8 mouse cellular contexts compared by ENCODE assay signal in the genomic region with DNA sequence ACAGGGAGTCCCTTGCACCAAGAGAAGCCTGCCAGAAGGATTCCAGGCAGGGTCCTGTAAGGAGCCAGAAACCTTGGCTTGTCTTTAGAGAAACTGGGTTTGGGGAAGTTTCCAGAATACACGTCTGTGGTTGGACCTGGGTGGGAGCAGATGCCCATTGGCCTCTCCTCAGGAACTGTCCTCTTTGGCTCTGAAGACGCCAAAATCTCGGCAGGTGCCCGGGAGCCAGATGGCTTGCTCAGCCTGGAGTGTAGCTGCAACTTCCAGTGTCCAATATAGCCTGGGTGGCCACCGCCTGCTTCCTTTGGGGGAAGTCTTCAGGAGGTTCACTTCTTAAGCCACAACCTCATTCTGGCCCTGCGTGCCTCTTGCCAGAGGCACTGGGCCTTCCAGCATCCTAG. TPM values are rescaled to one million over a fixed set of nuclear protein-coding genes. Genes with fewer than 3 reads are reported as not detected.
DNase-seq lines count a peak whose midpoint lies in the region; ATAC-seq lines count a peak whose summit lies in the region.

No protein-coding gene starts in this region.

- intact Hi-C loops in left cerebral cortex, postnatal 36 days (cut with DNase I) = no loop called here
- intact Hi-C loops in left cerebral cortex, postnatal 14 days (cut with DNase I) = no loop called here

- 26% methylated on average over 6 of the region's 6 CpGs for WGBS in heart, embryonic 15.5 days
- 10% methylated on average over 6 of the region's 6 CpGs for WGBS in liver, embryonic 13.5 days (ENCODE audit: insufficient replicate concordance)

- DNase-seq in left cerebral cortex, postnatal 36 days (ENCODE audit: low spot score in 2 of 2) = peak; percentile 57 to 60
- no peak for DNase-seq in left cerebral cortex, postnatal 14 days (ENCODE audit: low spot score in 2 of 2)
- DNase-seq in cerebellum, adult 9-11 months = peak; percentile 97
- no peak for DNase-seq in liver, embryonic 13.5 days
- DNase-seq in yolk sac, embryonic 10.5 days (ENCODE audit: low spot score) = no peak
- no peak for DNase-seq in c-Kit-positive CD71-positive TER-119-positive erythroid progenitor cells, embryonic 14.5 days (ENCODE audit: low spot score)
- no peak for DNase-seq in natural killer cell, adult 2 months (ENCODE audit: low spot score in 2 of 2)

- no peak overlapping the region for H3K27ac ChIP-seq in heart, embryonic 15.5 days
- H3K27ac ChIP-seq in liver, embryonic 13.5 days = peak overlapping the region; percentile 10; the same call in 1 of the 2 replicates

- H3K4me2 ChIP-seq in heart, embryonic 15.5 days = peak overlapping the region; percentile 76
- peak overlapping the region; percentile 65; the same call in 1 of the 2 replicates for H3K4me2 ChIP-seq in liver, embryonic 13.5 days

- no peak for ATAC-seq in heart, embryonic 15.5 days (replicated peaks; ENCODE audit: insufficient number of reproducible peaks, insufficient read depth, low FRiP score, low read depth)
- ATAC-seq in liver, embryonic 13.5 days (ENCODE audit: low read depth) = peak; percentile 8; the same call in 1 of the 2 replicates

- H3K4me3 ChIP-seq in heart, embryonic 15.5 days = no peak overlapping the region
- H3K4me3 ChIP-seq in liver, embryonic 13.5 days (replicated peaks) = no peak overlapping the region

- no peaks in the 10 kb centered on the region for H3K9me3 ChIP-seq in heart, embryonic 15.5 days (replicated peaks)
- no peaks in the 10 kb centered on the region for H3K9me3 ChIP-seq in liver, embryonic 13.5 days (replicated peaks)

- peaks cover 21% of the 10 kb centered on the region for H3K36me3 ChIP-seq in heart, embryonic 15.5 days
- peaks cover 42% of the 10 kb centered on the region for H3K36me3 ChIP-seq in liver, embryonic 13.5 days

- peaks cover 60% of the 10 kb centered on the region for H3K4me1 ChIP-seq in heart, embryonic 15.5 days (replicated peaks)
- peaks cover 65% of the 10 kb centered on the region for H3K4me1 ChIP-seq in liver, embryonic 13.5 days (replicated peaks)

- peaks cover 45% of the 10 kb centered on the region for H3K27me3 ChIP-seq in heart, embryonic 15.5 days
- peaks cover 46% of the 10 kb centered on the region for H3K27me3 ChIP-seq in liver, embryonic 13.5 days

- H3K9ac ChIP-seq in heart, embryonic 15.5 days = no peak overlapping the region
- no peak overlapping the region for H3K9ac ChIP-seq in liver, embryonic 13.5 days

RNA-seq across cellular contexts. Expression of gene Ajm1, which starts 0.3 kb away (rescaled TPM):
- 100 to 1,000 TPM in 1 of 2 experiments, 10 to 100 TPM in 1; 99.8 to 110 TPM for total RNA-seq in left cerebral cortex, postnatal 36 days (2021)
- 100 to 1,000 TPM; 123 to 129 TPM for total RNA-seq in left cerebral cortex, postnatal 14 days (2021)
- polyA plus RNA-seq in heart, embryonic 15.5 days (2015; fragmentation: Nextera tagmentation; extraction: Ambion mirVana) = 0.22 and 0.30 TPM in 2 replicates
- 0.02 TPM in 1 of 2 replicates, not detected in the other for polyA plus RNA-seq in liver, embryonic 13.5 days (2015; fragmentation: Nextera tagmentation; extraction: Ambion mirVana)

RNA-seq across cellular contexts. Expression of gene Phpt1, which starts 6.9 kb away (rescaled TPM):
- 10 to 100 TPM; 74.6 to 75.4 TPM for total RNA-seq in left cerebral cortex, postnatal 36 days (2021)
- 100 to 1,000 TPM in 1 of 2 experiments, 10 to 100 TPM in 1; 93.5 to 105 TPM for total RNA-seq in left cerebral cortex, postnatal 14 days (2021)
- polyA plus RNA-seq in heart, embryonic 15.5 days (2015; fragmentation: Nextera tagmentation; extraction: Ambion mirVana) = 171 and 175 TPM in 2 replicates
- 50.2 and 50.3 TPM in 2 replicates for polyA plus RNA-seq in liver, embryonic 13.5 days (2015; fragmentation: Nextera tagmentation; extraction: Ambion mirVana)

RNA-seq across cellular contexts. Expression of gene Mamdc4, which starts 7.3 kb away (rescaled TPM):
- 1 to 10 TPM; 1.4 to 2.4 TPM for total RNA-seq in left cerebral cortex, postnatal 36 days (2021)
- 1 to 10 TPM; 1.8 to 2.1 TPM for total RNA-seq in left cerebral cortex, postnatal 14 days (2021)
- polyA plus RNA-seq in heart, embryonic 15.5 days (2015; fragmentation: Nextera tagmentation; extraction: Ambion mirVana) = 3.4 and 9.8 TPM in 2 replicates
- polyA plus RNA-seq in liver, embryonic 13.5 days (2015; fragmentation: Nextera tagmentation; extraction: Ambion mirVana) = 1.6 and 2.7 TPM in 2 replicates

RNA-seq across cellular contexts. Expression of gene Edf1, which starts 24.3 kb away (rescaled TPM):
- 100 to 1,000 TPM; 189 to 236 TPM for total RNA-seq in left cerebral cortex, postnatal 36 days (2021)
- 100 to 1,000 TPM; 190 to 202 TPM for total RNA-seq in left cerebral cortex, postnatal 14 days (2021)
- polyA plus RNA-seq in heart, embryonic 15.5 days (2015; fragmentation: Nextera tagmentation; extraction: Ambion mirVana) = 276 and 289 TPM in 2 replicates
- 275 and 306 TPM in 2 replicates for polyA plus RNA-seq in liver, embryonic 13.5 days (2015; fragmentation: Nextera tagmentation; extraction: Ambion mirVana)

RNA-seq across cellular contexts. Expression of gene Rabl6, which starts 26.4 kb away (rescaled TPM):
- 100 to 1,000 TPM; 144 to 160 TPM for total RNA-seq in left cerebral cortex, postnatal 36 days (2021)
- total RNA-seq in left cerebral cortex, postnatal 14 days (2021) = 100 to 1,000 TPM; 117 to 118 TPM
- polyA plus RNA-seq in heart, embryonic 15.5 days (2015; fragmentation: Nextera tagmentation; extraction: Ambion mirVana) = 41.0 and 50.2 TPM in 2 replicates
- 29.7 and 29.8 TPM in 2 replicates for polyA plus RNA-seq in liver, embryonic 13.5 days (2015; fragmentation: Nextera tagmentation; extraction: Ambion mirVana)

Comparison
In these comparisons a context has a peak if more than half of its experiments do, and no peak if none do; other contexts are left out.
1. DNase-seq: peak in left cerebral cortex, postnatal 36 days (2 of 2) and cerebellum, adult 9-11 months (single experiment); none in left cerebral cortex, postnatal 14 days (0 of 2), liver, embryonic 13.5 days (single experiment), yolk sac, embryonic 10.5 days (single experiment), c-Kit-positive CD71-positive TER-119-positive erythroid progenitor cells, embryonic 14.5 days (single experiment) and natural killer cell, adult 2 months (0 of 2).